Mouse (Mus musculus): ENCODE results near the gene Hoxa3. TPM values are rescaled to one million over a fixed set of nuclear protein-coding genes. Genes with fewer than 3 reads are reported as not detected.

The Hoxa3 gene
- polyA plus RNA-seq, 1 experiment from 2014 or later = 6.6 TPM

GRCm38 (mm10) chr6:52170166-52170897, 42.8 kb downstream of the Hoxa3 start:
- Histone ChIP-seq H3K4me3 (ENCODE audit: low read length) (peak overlapping the region; percentile 35), H3K9me3 (ENCODE audit: control insufficient read depth, low read length) (no peaks in the 10 kb centered on the region), H3K36me3 (ENCODE audit: control insufficient read depth, insufficient read depth, low read length) (no peaks in the 10 kb centered on the region), H3K27ac (ENCODE audit: low read length) (peak overlapping the region; percentile 90), H3K27me3 (ENCODE audit: control insufficient read depth, insufficient read depth, low read depth, low read length) (peaks cover 42% of the 10 kb centered on the region), H3K4me1 (replicated peaks; ENCODE audit: control insufficient read depth, insufficient read depth, low read length) (peaks cover 25% of the 10 kb centered on the region), H3K9ac (ENCODE audit: low read length) (peak overlapping the region; percentile 76), H3K4me2 (ENCODE audit: low read depth, low read length) (peak overlapping the region; percentile 65)
- peak; percentile 58 for ATAC-seq (ENCODE audit: low read depth)
- WGBS = 6% methylated on average over 40 of the region's 40 CpGs

DNA sequence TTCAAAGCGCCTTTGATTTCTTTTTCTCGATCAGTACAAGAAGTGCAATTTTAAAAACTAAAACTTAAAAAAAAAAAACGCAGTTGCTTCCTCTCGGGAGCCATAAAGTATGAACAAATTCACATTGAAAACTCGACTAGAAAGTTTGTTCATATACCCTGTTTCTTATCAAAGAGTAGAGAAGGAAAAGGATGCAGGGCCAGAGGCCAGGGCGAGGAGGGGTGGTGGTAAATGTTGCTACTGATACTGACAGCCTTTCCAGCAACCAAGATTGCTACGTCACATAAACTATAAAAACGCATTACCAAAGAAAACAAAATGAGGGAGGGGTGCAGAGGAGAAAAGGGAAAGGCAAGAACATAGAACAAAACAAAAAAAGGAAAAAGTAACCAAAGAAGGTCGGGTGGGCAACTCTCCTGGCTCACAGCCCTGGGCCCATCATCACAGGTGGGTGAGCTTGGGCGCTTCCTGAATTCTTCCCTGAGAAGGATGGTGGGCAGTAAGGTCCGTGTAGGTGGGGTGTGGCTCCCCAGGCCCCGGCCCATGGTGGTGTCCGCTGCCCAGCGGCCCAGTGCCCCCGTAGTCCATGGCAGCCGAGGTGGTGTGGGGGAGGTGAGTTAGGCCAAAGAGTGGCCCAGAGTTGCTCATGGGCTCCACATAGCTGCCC, 43.5 kb downstream of the Hoxa3 start:
- H3K9ac ChIP-seq (ENCODE audit: low read length) = peak overlapping the region; percentile 76

DNA sequence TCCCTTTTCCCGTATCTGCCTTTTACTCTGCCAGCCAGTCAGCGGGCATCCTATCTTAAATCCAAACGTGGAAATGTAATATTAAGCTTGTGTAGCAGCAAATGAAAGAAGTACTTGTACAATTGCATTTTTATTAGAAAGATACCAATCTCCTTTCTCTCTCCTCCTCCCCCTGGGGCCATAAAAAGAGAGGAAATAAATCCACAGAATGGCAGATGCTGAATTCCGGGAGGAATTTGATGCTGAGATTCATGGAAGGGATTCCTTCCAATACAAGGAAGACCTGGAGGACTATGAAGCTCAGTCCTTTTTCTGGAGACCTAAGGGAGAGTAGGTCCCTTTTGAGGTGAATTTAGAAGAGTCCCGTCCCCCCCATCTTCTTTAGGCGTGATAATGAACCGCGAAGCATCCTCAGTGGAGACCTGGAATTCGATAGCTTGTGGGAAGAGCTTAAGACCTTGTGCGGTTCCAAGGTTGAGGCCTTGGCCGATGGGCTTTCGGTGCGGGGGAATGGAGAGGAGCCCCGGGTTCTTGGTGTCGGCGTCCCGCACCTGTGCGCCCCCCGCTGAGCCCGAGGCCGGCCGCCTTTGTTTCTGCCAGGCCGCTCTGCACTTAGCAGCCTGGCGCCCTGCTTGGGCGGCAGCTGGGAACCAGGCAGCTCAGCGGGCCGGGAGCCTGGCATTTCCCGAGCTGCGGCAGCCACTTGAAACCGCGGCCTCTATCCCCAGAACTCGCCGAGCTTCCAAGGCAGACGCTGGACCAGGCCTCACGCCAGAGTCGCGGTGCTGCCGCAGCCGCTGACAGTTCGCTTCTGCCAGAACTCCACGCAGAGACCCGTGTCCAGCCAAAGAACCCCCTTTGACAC, 44.7 kb downstream of the Hoxa3 start:
- 5% methylated on average over 39 of the region's 42 CpGs for WGBS
- H3K27me3 ChIP-seq (ENCODE audit: control insufficient read depth, insufficient read depth, low read depth, low read length) = peaks cover 38% of the 10 kb centered on the region
- peak overlapping the region; percentile 37 for H3K4me3 ChIP-seq (ENCODE audit: low read length)
- H3K4me2 ChIP-seq (ENCODE audit: low read depth, low read length) = peak overlapping the region; percentile 96
- H3K4me1 ChIP-seq (replicated peaks; ENCODE audit: control insufficient read depth, insufficient read depth, low read length) = peaks cover 25% of the 10 kb centered on the region
- H3K9ac ChIP-seq (ENCODE audit: low read length) = peak overlapping the region; percentile 80
- peak overlapping the region; percentile 96 for H3K27ac ChIP-seq (ENCODE audit: low read length)
- H3K36me3 ChIP-seq (ENCODE audit: control insufficient read depth, insufficient read depth, low read length) = no peaks in the 10 kb centered on the region
- H3K9me3 ChIP-seq (ENCODE audit: control insufficient read depth, low read length) = no peaks in the 10 kb centered on the region
- no peak for ATAC-seq (ENCODE audit: low read depth)

More for the DNA sequence above, 43.5 kb downstream of the Hoxa3 start:
- 17% methylated on average over 16 of the region's 16 CpGs for WGBS
- Histone ChIP-seq H3K27me3 (ENCODE audit: control insufficient read depth, insufficient read depth, low read depth, low read length) (peaks cover 41% of the 10 kb centered on the region), H3K4me1 (replicated peaks; ENCODE audit: control insufficient read depth, insufficient read depth, low read length) (peaks cover 25% of the 10 kb centered on the region), H3K4me2 (ENCODE audit: low read depth, low read length) (peak overlapping the region; percentile 65), H3K4me3 (ENCODE audit: low read length) (peak overlapping the region; percentile 35), H3K27ac (ENCODE audit: low read length) (peak overlapping the region; percentile 90), H3K9me3 (ENCODE audit: control insufficient read depth, low read length) (no peaks in the 10 kb centered on the region), H3K36me3 (ENCODE audit: control insufficient read depth, insufficient read depth, low read length) (no peaks in the 10 kb centered on the region)
- ATAC-seq (ENCODE audit: low read depth) = no peak

- H3K4me3 ChIP-seq (ENCODE audit: low read length) = peak overlapping the region; percentile 37
- WGBS = 15% methylated on average over 14 of the region's 14 CpGs
- H3K9ac ChIP-seq (ENCODE audit: low read length) = peak overlapping the region; percentile 80
- H3K27me3 ChIP-seq (ENCODE audit: control insufficient read depth, insufficient read depth, low read depth, low read length) = peaks cover 38% of the 10 kb centered on the region
- H3K4me2 ChIP-seq (ENCODE audit: low read depth, low read length) = peak overlapping the region; percentile 96
- no peak for ATAC-seq (ENCODE audit: low read depth)
- H3K4me1 ChIP-seq (replicated peaks; ENCODE audit: control insufficient read depth, insufficient read depth, low read length) = peaks cover 25% of the 10 kb centered on the region
- H3K9me3 ChIP-seq (ENCODE audit: control insufficient read depth, low read length) = no peaks in the 10 kb centered on the region
- no peaks in the 10 kb centered on the region for H3K36me3 ChIP-seq (ENCODE audit: control insufficient read depth, insufficient read depth, low read length)
- H3K27ac ChIP-seq (ENCODE audit: low read length) = peak overlapping the region; percentile 96
Observed at GRCm38 (mm10) chr6:52167736-52168161, 45.4 kb downstream of the Hoxa3 start.

DNA sequence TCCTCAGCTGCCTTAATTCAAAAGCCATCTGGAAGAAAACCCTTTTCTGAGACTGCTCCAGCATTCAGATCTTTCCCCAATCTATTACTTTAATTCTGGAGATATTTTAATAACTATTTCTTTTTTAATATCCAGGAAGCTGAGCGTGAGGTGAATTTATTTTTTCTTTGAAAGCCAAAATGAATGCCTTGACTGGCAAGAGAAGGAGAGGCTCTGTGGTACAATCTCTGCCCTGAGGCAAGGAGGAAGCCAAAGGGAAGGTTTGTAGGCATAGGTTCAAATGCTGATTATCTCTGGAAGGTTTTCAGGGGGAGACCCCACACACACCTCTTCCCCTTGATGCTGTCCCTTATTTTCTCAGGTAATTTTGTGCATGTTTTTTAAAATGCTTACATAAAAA, 46.0 kb downstream of the Hoxa3 start:
- Histone ChIP-seq H3K27me3 (ENCODE audit: control insufficient read depth, insufficient read depth, low read depth, low read length) (peaks cover 33% of the 10 kb centered on the region), H3K27ac (ENCODE audit: low read length) (peak overlapping the region; percentile 96), H3K9ac (ENCODE audit: low read length) (peak overlapping the region; percentile 80), H3K4me3 (ENCODE audit: low read length) (peak overlapping the region; percentile 37), H3K4me1 (replicated peaks; ENCODE audit: control insufficient read depth, insufficient read depth, low read length) (peaks cover 20% of the 10 kb centered on the region), H3K9me3 (ENCODE audit: control insufficient read depth, low read length) (no peaks in the 10 kb centered on the region), H3K4me2 (ENCODE audit: low read depth, low read length) (peak overlapping the region; percentile 96), H3K36me3 (ENCODE audit: control insufficient read depth, insufficient read depth, low read length) (no peaks in the 10 kb centered on the region)
- WGBS = 31% methylated on average over 1 of the region's 1 CpGs
- no peak for ATAC-seq (ENCODE audit: low read depth)

GRCm38 (mm10) chr6:52166431-52167077, 46.6 kb downstream of the Hoxa3 start:
- 15% methylated on average over 4 of the region's 4 CpGs for WGBS
- Histone ChIP-seq H3K4me3 (ENCODE audit: low read length) (peak overlapping the region; percentile 37), H3K27me3 (ENCODE audit: control insufficient read depth, insufficient read depth, low read depth, low read length) (peaks cover 29% of the 10 kb centered on the region), H3K27ac (ENCODE audit: low read length) (peak overlapping the region; percentile 96), H3K36me3 (ENCODE audit: control insufficient read depth, insufficient read depth, low read length) (no peaks in the 10 kb centered on the region), H3K9ac (ENCODE audit: low read length) (peak overlapping the region; percentile 80), H3K9me3 (ENCODE audit: control insufficient read depth, low read length) (no peaks in the 10 kb centered on the region), H3K4me2 (ENCODE audit: low read depth, low read length) (peak overlapping the region; percentile 96), H3K4me1 (replicated peaks; ENCODE audit: control insufficient read depth, insufficient read depth, low read length) (peaks cover 17% of the 10 kb centered on the region)
- no peak for ATAC-seq (ENCODE audit: low read depth)

GRCm38 (mm10) chr6:52165441-52166370, 47.4 kb downstream of the Hoxa3 start:
- H3K9me3 ChIP-seq (ENCODE audit: control insufficient read depth, low read length) = no peaks in the 10 kb centered on the region
- peak overlapping the region; percentile 96 for H3K27ac ChIP-seq (ENCODE audit: low read length)
- no peak for ATAC-seq (ENCODE audit: low read depth)
- peaks cover 24% of the 10 kb centered on the region for H3K27me3 ChIP-seq (ENCODE audit: control insufficient read depth, insufficient read depth, low read depth, low read length)
- H3K4me2 ChIP-seq (ENCODE audit: low read depth, low read length) = peak overlapping the region; percentile 96
- H3K4me1 ChIP-seq (replicated peaks; ENCODE audit: control insufficient read depth, insufficient read depth, low read length) = peaks cover 12% of the 10 kb centered on the region
- no peaks in the 10 kb centered on the region for H3K36me3 ChIP-seq (ENCODE audit: control insufficient read depth, insufficient read depth, low read length)
- peak overlapping the region; percentile 58 for H3K4me3 ChIP-seq (ENCODE audit: low read length)
- H3K9ac ChIP-seq (ENCODE audit: low read length) = peak overlapping the region; percentile 80
- WGBS = 3% methylated on average over 28 of the region's 28 CpGs
